Mouse (Mus musculus): ENCODE data around the gene Gm20388. TPM values are rescaled to one million over a fixed set of nuclear protein-coding genes. Genes with fewer than 3 reads are reported as not detected.

Gene Gm20388
- total and polyA plus RNA-seq, 2 experiments from 2014 or later, result 51.3 TPM; not detected in 1

- TF ChIP-seq CTCF (IDR thresholded peaks at IDR 0.05; ENCODE audit: low read depth), result no peak
- no peak overlapping the region for H3K4me2 ChIP-seq (ENCODE audit: low read depth)
- DNase-seq (no peak), ATAC-seq (no peak)
- WGBS, result 81% methylated on average over 11 of the region's 11 CpGs
- no peak overlapping the region for H3K9ac ChIP-seq
- no peaks in the 10 kb centered on the region for H3K27me3 ChIP-seq (ENCODE audit: insufficient read depth, low read length)
- no peak overlapping the region for H3K4me3 ChIP-seq (ENCODE audit: low read depth, low read length)
- H3K4me1 ChIP-seq (ENCODE audit: insufficient read depth), result peaks cover 10% of the 10 kb centered on the region
- no peaks in the 10 kb centered on the region for H3K9me3 ChIP-seq (ENCODE audit: low read length)
- no peak overlapping the region for H3K27ac ChIP-seq (ENCODE audit: low read depth, low read length)
- no peaks in the 10 kb centered on the region for H3K36me3 ChIP-seq (ENCODE audit: insufficient read depth)
These were observed 564.0 kb downstream of the Gm20388 start for GRCm38 (mm10) chr8:120474496-120475235.

DNA sequence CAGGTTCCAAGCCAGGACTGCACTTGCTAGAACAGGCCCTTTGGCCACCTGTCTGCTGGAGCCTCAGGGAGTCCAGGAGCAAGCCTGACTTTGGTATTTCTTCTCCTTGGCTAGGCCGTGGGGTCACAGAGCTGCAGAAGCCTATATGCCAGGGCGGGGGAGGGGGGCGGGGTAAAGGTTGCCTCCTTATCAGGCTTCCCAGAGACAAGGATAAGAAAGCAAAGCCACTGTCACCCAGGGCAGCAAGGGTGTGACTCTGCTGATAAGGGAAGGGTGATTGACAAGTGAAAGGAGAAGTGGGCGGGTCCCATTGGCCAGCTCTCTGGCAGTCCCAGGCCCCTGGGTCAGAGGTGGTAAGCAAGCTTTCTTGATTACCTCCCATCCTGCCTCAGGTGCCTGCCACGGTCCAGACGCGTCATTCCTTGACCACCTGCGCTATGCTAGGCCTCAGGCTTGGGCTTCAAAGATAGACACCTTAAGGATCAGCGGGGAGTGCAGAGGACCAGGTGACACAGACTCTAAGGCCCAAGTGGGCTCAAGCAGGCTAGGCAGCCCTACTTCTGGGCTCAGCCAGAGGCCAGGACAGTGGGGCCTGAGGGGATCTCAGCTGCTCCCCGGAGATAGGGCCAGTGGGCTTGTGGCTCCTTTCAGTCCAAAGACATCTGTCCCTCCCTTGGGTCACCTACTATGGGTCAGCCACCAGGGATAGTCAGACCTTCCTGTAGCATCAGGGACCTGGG lies 565.0 kb downstream of the Gm20388 start:
- no peaks in the 10 kb centered on the region for H3K9me3 ChIP-seq (ENCODE audit: low read length)
- peaks cover 10% of the 10 kb centered on the region for H3K4me1 ChIP-seq (ENCODE audit: insufficient read depth)
- ATAC-seq, result no peak
- H3K9ac ChIP-seq, result no peak overlapping the region
- H3K27me3 ChIP-seq (ENCODE audit: insufficient read depth, low read length), result no peaks in the 10 kb centered on the region
- whole genome bisulfite sequencing, result 84% methylated on average over 10 of the region's 10 CpGs
- TF ChIP-seq CTCF (IDR thresholded peaks at IDR 0.05; ENCODE audit: low read depth), result no peak
- H3K4me2 ChIP-seq (ENCODE audit: low read depth), result no peak overlapping the region
- DNase-seq, result no peak
- H3K27ac ChIP-seq (ENCODE audit: low read depth, low read length), result no peak overlapping the region
- no peak overlapping the region for H3K4me3 ChIP-seq (ENCODE audit: low read depth, low read length)
- no peaks in the 10 kb centered on the region for H3K36me3 ChIP-seq (ENCODE audit: insufficient read depth)

GRCm38 (mm10) chr8:120476711-120477575 lies 566.3 kb downstream of the Gm20388 start:
- peaks cover 10% of the 10 kb centered on the region for H3K4me1 ChIP-seq (ENCODE audit: insufficient read depth)
- H3K27me3 ChIP-seq (ENCODE audit: insufficient read depth, low read length), result no peaks in the 10 kb centered on the region
- TF ChIP-seq CTCF (IDR thresholded peaks at IDR 0.05; ENCODE audit: low read depth), result no peak
- WGBS, result 25% methylated on average over 25 of the region's 25 CpGs
- no peaks in the 10 kb centered on the region for H3K9me3 ChIP-seq (ENCODE audit: low read length)
- H3K4me3 ChIP-seq (ENCODE audit: low read depth, low read length), result no peak overlapping the region
- 0 out of 2 replicates have a peak overlapping the region, but pooled peaks have one; percentile 35 for H3K27ac ChIP-seq (ENCODE audit: low read depth, low read length)
- H3K4me2 ChIP-seq (ENCODE audit: low read depth), result no peak overlapping the region
- ATAC-seq (peak; percentile 40; the same call in 1 of the 2 replicates), DNase-seq (no peak)
- no peak overlapping the region for H3K9ac ChIP-seq
- no peaks in the 10 kb centered on the region for H3K36me3 ChIP-seq (ENCODE audit: insufficient read depth)

DNA sequence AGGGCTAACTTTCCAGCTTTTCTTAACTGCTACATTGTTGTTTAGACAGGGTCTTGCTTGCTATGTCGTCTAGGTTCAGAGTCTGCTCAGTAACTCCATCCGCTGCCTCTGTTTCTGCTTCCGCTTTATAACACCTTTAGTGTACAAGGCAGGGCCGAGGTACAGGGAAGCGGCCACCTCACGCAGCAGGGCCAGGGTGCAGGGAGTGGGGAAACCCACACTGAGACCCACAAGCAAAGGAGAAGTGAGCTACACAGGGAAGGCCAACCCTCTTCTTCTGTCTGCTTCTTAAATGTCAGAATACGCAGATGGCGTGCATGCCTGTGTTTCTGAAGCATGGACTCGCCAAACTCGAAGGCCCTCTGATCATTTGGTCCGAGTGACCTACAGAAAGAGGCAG lies 568.1 kb downstream of the Gm20388 start:
- Histone ChIP-seq H3K4me3 (ENCODE audit: low read depth, low read length) (no peak overlapping the region), H3K27ac (ENCODE audit: low read depth, low read length) (no peak overlapping the region), H3K36me3 (ENCODE audit: insufficient read depth) (no peaks in the 10 kb centered on the region), H3K4me1 (ENCODE audit: insufficient read depth) (peaks cover 5% of the 10 kb centered on the region; the same call in 1 of the 2 replicates), H3K4me2 (ENCODE audit: low read depth) (no peak overlapping the region), H3K27me3 (ENCODE audit: insufficient read depth, low read length) (no peaks in the 10 kb centered on the region), H3K9me3 (ENCODE audit: low read length) (no peaks in the 10 kb centered on the region), H3K9ac (no peak overlapping the region)
- TF ChIP-seq CTCF (IDR thresholded peaks at IDR 0.05; ENCODE audit: low read depth), result no peak
- DNase-seq, result no peak
- no peak for ATAC-seq
- 91% methylated on average over 11 of the region's 11 CpGs for WGBS

DNA sequence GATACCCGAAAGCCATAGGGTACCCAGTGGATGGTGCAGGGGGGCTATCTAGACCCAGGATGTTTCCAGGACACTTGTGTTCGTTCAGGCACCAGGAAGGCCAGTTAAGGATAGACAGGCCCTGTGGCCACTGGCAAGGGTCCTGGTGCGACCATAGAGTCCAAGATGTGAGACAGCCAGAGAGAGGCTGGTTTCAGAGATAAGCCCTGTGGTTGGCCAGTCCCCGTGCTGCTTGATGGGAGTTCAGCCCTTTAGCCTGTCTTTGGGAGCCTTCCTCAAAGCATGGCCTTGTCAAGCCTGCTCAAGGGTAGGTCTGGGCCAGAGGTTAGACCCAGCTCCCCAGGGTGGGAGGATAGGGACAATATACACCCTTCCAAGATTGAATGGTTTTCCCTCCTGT lies 569.0 kb downstream of the Gm20388 start:
- H3K4me3 ChIP-seq (ENCODE audit: low read depth, low read length), result no peak overlapping the region
- no peaks in the 10 kb centered on the region for H3K36me3 ChIP-seq (ENCODE audit: insufficient read depth)
- no peaks in the 10 kb centered on the region for H3K27me3 ChIP-seq (ENCODE audit: insufficient read depth, low read length)
- DNase-seq, result no peak
- 88% methylated on average over 4 of the region's 4 CpGs for WGBS
- no peak for ATAC-seq
- no peak overlapping the region for H3K9ac ChIP-seq
- H3K27ac ChIP-seq (ENCODE audit: low read depth, low read length), result no peak overlapping the region
- H3K9me3 ChIP-seq (ENCODE audit: low read length), result no peaks in the 10 kb centered on the region
- H3K4me2 ChIP-seq (ENCODE audit: low read depth), result no peak overlapping the region
- no peak for TF ChIP-seq CTCF (IDR thresholded peaks at IDR 0.05; ENCODE audit: low read depth)
- peaks cover 12% of the 10 kb centered on the region for H3K4me1 ChIP-seq (ENCODE audit: insufficient read depth)

DNA sequence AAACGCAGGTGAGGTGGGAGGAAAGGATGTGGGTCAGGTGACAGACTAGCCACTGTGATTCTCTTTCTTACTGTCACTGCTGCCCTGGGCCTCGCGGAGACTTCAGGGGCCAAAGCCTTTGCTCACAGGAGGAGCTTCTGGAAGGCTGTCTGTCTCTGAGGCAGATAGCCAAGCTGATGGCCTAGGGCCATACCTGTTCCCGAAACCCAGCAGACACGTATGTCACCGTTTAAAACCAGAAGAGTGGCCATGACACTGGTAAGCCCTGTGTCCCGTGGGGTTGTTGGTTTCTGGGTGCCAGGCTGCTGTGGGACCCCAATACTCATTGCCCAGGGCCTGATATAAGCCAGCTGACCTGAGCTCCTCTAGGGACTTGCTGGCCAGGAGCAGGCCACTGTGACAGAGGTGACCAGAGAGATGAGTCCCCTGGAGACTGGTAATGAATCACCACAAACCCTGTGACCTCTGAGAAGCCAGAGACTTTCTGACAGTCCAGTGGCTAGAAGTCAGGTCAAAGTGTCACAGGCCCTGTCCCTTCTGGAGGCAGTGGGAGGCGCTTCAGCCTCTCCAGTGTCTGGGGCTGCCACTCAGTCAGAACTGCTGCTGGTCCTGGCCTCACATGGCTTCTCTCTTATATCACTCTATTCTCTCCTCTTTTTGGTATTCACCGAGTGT lies 571.5 kb downstream of the Gm20388 start:
- WGBS, result 78% methylated on average over 9 of the region's 9 CpGs
- Histone ChIP-seq H3K4me3 (ENCODE audit: low read depth, low read length) (no peak overlapping the region), H3K4me2 (ENCODE audit: low read depth) (no peak overlapping the region), H3K4me1 (ENCODE audit: insufficient read depth) (peaks cover 30% of the 10 kb centered on the region), H3K9ac (no peak overlapping the region), H3K27me3 (ENCODE audit: insufficient read depth, low read length) (no peaks in the 10 kb centered on the region), H3K9me3 (ENCODE audit: low read length) (no peaks in the 10 kb centered on the region), H3K36me3 (ENCODE audit: insufficient read depth) (no peaks in the 10 kb centered on the region), H3K27ac (ENCODE audit: low read depth, low read length) (no peak overlapping the region)
- no peak for TF ChIP-seq CTCF (IDR thresholded peaks at IDR 0.05; ENCODE audit: low read depth)
- no peak for ATAC-seq
- DNase-seq, result no peak

All from forebrain, postnatal 0 days (tissue).